Mouse (Mus musculus) forebrain, embryonic 15.5 days (tissue): ENCODE measurements around the gene Prune1. TPM values are rescaled to one million over a fixed set of nuclear protein-coding genes. Genes with fewer than 3 reads are reported as not detected.

Source experiments
- ATAC-seq: fragments of 200-750 bp; cut with Nextera tagmentation; replicated peaks from 2 replicates; pipeline ENCODE4 v1.8.0; 2017; ENCODE audit warnings: mild to moderate bottlenecking, moderate TSS enrichment, moderate library complexity
- H3K27ac ChIP-seq: fragments of 300-500 bp; sonication (generic); replicated peaks from 2 replicates; pipeline ENCODE4 v1.5.1; 2015; ENCODE audit warnings: mild to moderate bottlenecking, inconsistent platforms
- H3K27me3 ChIP-seq: fragments of 300-500 bp; sonication (generic); 2 replicates; pipeline ENCODE4 v1.6.1; 2015; ENCODE audit warnings: inconsistent platforms
- H3K36me3 ChIP-seq: fragments of 300-500 bp; sonication (generic); 2 replicates; pipeline ENCODE4 v1.6.1; 2015; ENCODE audit warnings: mild to moderate bottlenecking, inconsistent platforms
- H3K4me1 ChIP-seq: fragments of 300-500 bp; sonication (generic); 2 replicates; pipeline ENCODE4 v1.6.1; 2015; ENCODE audit warnings: inconsistent platforms
- H3K4me2 ChIP-seq: fragments of 300-500 bp; sonication (generic); replicated peaks from 2 replicates; pipeline ENCODE4 v1.6.1; 2015; ENCODE audit warnings: mild to moderate bottlenecking, inconsistent platforms
- H3K4me3 ChIP-seq: fragments of 300-500 bp; sonication (generic); 2 replicates; pipeline ENCODE4 v1.5.1; 2015; ENCODE audit warnings: mild to moderate bottlenecking, inconsistent platforms
- H3K9ac ChIP-seq: fragments of 300-500 bp; sonication (generic); replicated peaks from 2 replicates; pipeline ENCODE4 v1.6.1; 2015; ENCODE audit warnings: mild to moderate bottlenecking, inconsistent platforms
- H3K9me3 ChIP-seq: fragments of 300-500 bp; sonication (generic); 2 replicates; pipeline ENCODE4 v1.6.1; 2016; ENCODE audit warnings: inconsistent platforms
- WGBS: fragments of 180-500 bp; shearing (Covaris S2); methylation state at CpG from one replicate; pipeline ENCODE4 v1.1.7; 2015; ENCODE audit warnings: mixed read lengths; 5-methylcytosine and 5-hydroxymethylcytosine counted together
- polyA plus RNA-seq: library from polyadenylated mRNA; unstranded; fragments of >200 nt; fragmentation: Nextera tagmentation; extraction: Ambion mirVana; gene quantifications from 2 replicates; pipeline ENCODE4 v1.2.1, GENCODE M21; 2015

Gene Prune1
- polyA plus RNA-seq, 1 experiment from 2014 or later: 44.4 TPM

- H3K4me2 ChIP-seq: peak overlapping the region; percentile 76
- 91% methylated on average over 12 of the region's 12 CpGs for WGBS
- no peak for ATAC-seq
- peaks cover 36% of the 10 kb centered on the region for H3K4me1 ChIP-seq
- H3K4me3 ChIP-seq: peak overlapping the region; percentile 67
- no peak overlapping the region for H3K27ac ChIP-seq
- no peaks in the 10 kb centered on the region for H3K27me3 ChIP-seq
- H3K36me3 ChIP-seq: peaks cover 8% of the 10 kb centered on the region
- no peaks in the 10 kb centered on the region for H3K9me3 ChIP-seq
- no peak overlapping the region; the same call in 1 of the 2 replicates for H3K9ac ChIP-seq
Observed at GRCm38 (mm10) chr3:95284501-95285281, 2.8 kb upstream of the Prune1 start.

GRCm38 (mm10) chr3:95284062-95284461, 2.2 kb upstream of the Prune1 start:
- no peak for ATAC-seq
- peaks cover 39% of the 10 kb centered on the region for H3K4me1 ChIP-seq
- H3K4me2 ChIP-seq: peak overlapping the region; percentile 76
- WGBS: 28% methylated on average over 1 of the region's 1 CpGs
- H3K27me3 ChIP-seq: no peaks in the 10 kb centered on the region
- H3K36me3 ChIP-seq: peaks cover 8% of the 10 kb centered on the region
- H3K9me3 ChIP-seq: no peaks in the 10 kb centered on the region
- peak overlapping the region; percentile 96 for H3K27ac ChIP-seq
- H3K9ac ChIP-seq: peak overlapping the region; percentile 73
- peak overlapping the region; percentile 67 for H3K4me3 ChIP-seq

GRCm38 (mm10) chr3:95283589-95283941, 1.7 kb upstream of the Prune1 start:
- Histone ChIP-seq H3K4me2 (peak overlapping the region; percentile 76), H3K4me3 (peak overlapping the region; percentile 67), H3K27me3 (no peaks in the 10 kb centered on the region), H3K27ac (peak overlapping the region; percentile 96), H3K9me3 (no peaks in the 10 kb centered on the region), H3K4me1 (peaks cover 39% of the 10 kb centered on the region), H3K36me3 (peaks cover 8% of the 10 kb centered on the region), H3K9ac (peak overlapping the region; percentile 73)
- 3% methylated on average over 7 of the region's 7 CpGs for WGBS
- no peak for ATAC-seq

GRCm38 (mm10) chr3:95282865-95283588, 1.2 kb upstream of the Prune1 start:
- no peaks in the 10 kb centered on the region for H3K27me3 ChIP-seq
- peak; percentile 64 for ATAC-seq
- no peaks in the 10 kb centered on the region for H3K9me3 ChIP-seq
- peak overlapping the region; percentile 73 for H3K9ac ChIP-seq
- under 1% methylated on average over 49 of the region's 51 CpGs for WGBS
- H3K4me1 ChIP-seq: peaks cover 39% of the 10 kb centered on the region
- peaks cover 6% of the 10 kb centered on the region for H3K36me3 ChIP-seq
- H3K4me3 ChIP-seq: peak overlapping the region; percentile 67
- peak overlapping the region; percentile 96 for H3K27ac ChIP-seq
- peak overlapping the region; percentile 76 for H3K4me2 ChIP-seq

GRCm38 (mm10) chr3:95282381-95282864, 547 bp upstream of the Prune1 start:
- peak; percentile 11; the same call in 1 of the 2 replicates for ATAC-seq
- peak overlapping the region; percentile 67 for H3K4me3 ChIP-seq
- WGBS: under 1% methylated on average over 11 of the region's 11 CpGs

GRCm38 (mm10) chr3:95280747-95281146, 1.1 kb downstream of the Prune1 start:
- Histone ChIP-seq H3K9me3 (no peaks in the 10 kb centered on the region), H3K4me2 (peak overlapping the region; percentile 76), H3K4me1 (peaks cover 39% of the 10 kb centered on the region), H3K9ac (peak overlapping the region; percentile 87), H3K36me3 (no peaks in the 10 kb centered on the region), H3K4me3 (peak overlapping the region; percentile 67), H3K27me3 (no peaks in the 10 kb centered on the region), H3K27ac (peak overlapping the region; percentile 96)
- WGBS: 20% methylated on average over 8 of the region's 8 CpGs
- ATAC-seq: no peak

More at GRCm38 (mm10) chr3:95282381-95282864, 547 bp upstream of the Prune1 start:
- H3K27ac ChIP-seq: peak overlapping the region; percentile 96
- H3K4me2 ChIP-seq: peak overlapping the region; percentile 76
- H3K27me3 ChIP-seq: no peaks in the 10 kb centered on the region
- peak overlapping the region; percentile 73 for H3K9ac ChIP-seq
- peaks cover 39% of the 10 kb centered on the region for H3K4me1 ChIP-seq
- H3K9me3 ChIP-seq: no peaks in the 10 kb centered on the region
- no peaks in the 10 kb centered on the region for H3K36me3 ChIP-seq

- Histone ChIP-seq H3K4me2 (no peak overlapping the region), H3K4me1 (peaks cover 18% of the 10 kb centered on the region), H3K4me3 (no peak overlapping the region), H3K27me3 (no peaks in the 10 kb centered on the region), H3K27ac (no peak overlapping the region), H3K9ac (no peak overlapping the region), H3K36me3 (no peaks in the 10 kb centered on the region), H3K9me3 (no peaks in the 10 kb centered on the region)
- ATAC-seq: no peak
- WGBS: 86% methylated on average over 1 of the region's 1 CpGs
Observed at GRCm38 (mm10) chr3:95277149-95277551, 4.7 kb downstream of the Prune1 start.

GRCm38 (mm10) chr3:95276428-95276934, 5.4 kb downstream of the Prune1 start:
- Histone ChIP-seq H3K9ac (no peak overlapping the region), H3K4me2 (no peak overlapping the region), H3K27me3 (no peaks in the 10 kb centered on the region), H3K9me3 (no peaks in the 10 kb centered on the region), H3K4me1 (peaks cover 14% of the 10 kb centered on the region), H3K4me3 (no peak overlapping the region), H3K27ac (no peak overlapping the region), H3K36me3 (no peaks in the 10 kb centered on the region)
- no peak for ATAC-seq
- WGBS: 85% methylated on average over 5 of the region's 5 CpGs

- Histone ChIP-seq H3K4me1 (0 out of 2 replicates have a peak, but pooled peaks cover 4% of the 10 kb centered on the region), H3K4me3 (no peak overlapping the region), H3K27ac (no peak overlapping the region), H3K9me3 (no peaks in the 10 kb centered on the region), H3K9ac (no peak overlapping the region), H3K36me3 (no peaks in the 10 kb centered on the region), H3K27me3 (no peaks in the 10 kb centered on the region), H3K4me2 (no peak overlapping the region)
- WGBS: 81% methylated on average over 6 of the region's 6 CpGs
- no peak for ATAC-seq
Observed at GRCm38 (mm10) chr3:95275161-95275560, 6.7 kb downstream of the Prune1 start.

GRCm38 (mm10) chr3:95274453-95274852, 7.4 kb downstream of the Prune1 start:
- Histone ChIP-seq H3K9me3 (no peaks in the 10 kb centered on the region), H3K27me3 (no peaks in the 10 kb centered on the region), H3K27ac (no peak overlapping the region), H3K9ac (no peak overlapping the region), H3K4me3 (no peak overlapping the region), H3K36me3 (no peaks in the 10 kb centered on the region), H3K4me1 (no peaks in the 10 kb centered on the region), H3K4me2 (no peak overlapping the region)
- no peak for ATAC-seq
- WGBS: 92% methylated on average over 4 of the region's 4 CpGs

- no peak overlapping the region for H3K9ac ChIP-seq
- H3K4me1 ChIP-seq: no peaks in the 10 kb centered on the region
- no peak overlapping the region for H3K27ac ChIP-seq
- no peak overlapping the region for H3K4me2 ChIP-seq
- H3K27me3 ChIP-seq: no peaks in the 10 kb centered on the region
- no peaks in the 10 kb centered on the region for H3K9me3 ChIP-seq
- H3K36me3 ChIP-seq: 0 out of 2 replicates have a peak, but pooled peaks cover 3% of the 10 kb centered on the region
- H3K4me3 ChIP-seq: no peak overlapping the region
- 84% methylated on average over 5 of the region's 5 CpGs for WGBS
- ATAC-seq: no peak
Observed at GRCm38 (mm10) chr3:95273471-95273870, 8.4 kb downstream of the Prune1 start.

GRCm38 (mm10) chr3:95270766-95271364, 11.0 kb downstream of the Prune1 start:
- H3K4me1 ChIP-seq: no peaks in the 10 kb centered on the region
- 84% methylated on average over 12 of the region's 12 CpGs for WGBS
- H3K4me2 ChIP-seq: no peak overlapping the region
- no peak for ATAC-seq
- no peak overlapping the region for H3K4me3 ChIP-seq
- H3K9ac ChIP-seq: no peak overlapping the region
- no peaks in the 10 kb centered on the region for H3K9me3 ChIP-seq
- H3K36me3 ChIP-seq: peaks cover 20% of the 10 kb centered on the region
- H3K27ac ChIP-seq: no peak overlapping the region
- no peaks in the 10 kb centered on the region for H3K27me3 ChIP-seq
